Mouse (Mus musculus): ENCODE data around the gene Myo3a. TPM values are rescaled to one million over a fixed set of nuclear protein-coding genes. Genes with fewer than 3 reads are reported as not detected.
"Not testable (repeated sequence)": the region's sequence is repeated elsewhere in the genome, so short reads cannot be mapped to it uniquely, and the experiment has no call there.

Myo3a gene
- total RNA-seq (2021), result 1 to 10 TPM in 1 of 2 experiments, under 1 TPM in 1; 0.61 to 1.6 TPM

DNA sequence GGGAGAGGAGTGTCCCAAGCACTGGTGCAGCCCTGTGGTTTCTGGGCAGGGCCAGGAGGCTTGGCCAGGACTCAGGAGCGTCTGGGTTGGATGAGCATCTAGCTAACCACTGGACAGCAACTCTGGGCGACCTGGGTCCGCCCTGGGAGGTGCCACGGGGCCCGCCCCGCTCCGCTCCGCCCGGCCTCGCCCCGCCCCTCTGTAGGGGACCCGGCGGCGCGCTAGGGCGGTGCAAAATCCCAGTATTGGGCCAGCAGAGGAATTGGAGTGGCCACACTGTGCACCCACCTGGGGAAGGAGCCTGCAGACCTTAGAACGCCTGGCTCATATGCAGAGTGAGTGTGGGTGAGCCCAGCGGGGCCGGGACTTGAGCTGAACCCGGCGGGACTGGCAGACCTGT, at the start of gene Myo3a:
TSS of gene Myo3a (plus strand) at position 196 of the 400 bp plus-strand sequence.
- intact Hi-C loops (cut with DNase I), result no loop called here
- no peak for DNase-seq (ENCODE audit: low spot score in 2 of 2)

DNA sequence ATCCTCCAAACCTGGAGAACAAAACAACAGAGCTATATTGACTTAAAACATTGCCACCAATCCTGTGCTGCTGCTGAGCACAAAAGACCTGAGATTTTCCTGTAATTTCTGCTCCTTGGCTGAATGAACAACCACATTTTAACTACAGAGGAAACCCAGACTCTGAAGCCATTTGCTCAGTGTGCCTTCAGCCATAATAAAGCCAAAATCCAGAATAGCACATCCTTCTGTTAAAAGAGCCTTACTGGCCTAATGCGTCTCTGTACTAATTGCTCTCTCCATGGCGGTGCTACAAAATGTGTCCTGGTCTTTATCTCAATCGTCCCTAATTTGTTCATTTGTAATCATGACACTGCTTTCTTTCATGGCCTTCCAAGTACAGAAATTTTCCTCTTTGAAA, 23.2 kb downstream of the Myo3a start:
- DNase-seq (ENCODE audit: low spot score in 2 of 2), result no peak
- intact Hi-C loops (cut with DNase I), result no loop called here

GRCm38 (mm10) chr2:22251045-22251444, 23.7 kb downstream of the Myo3a start:
- intact Hi-C loops (cut with DNase I), result no loop called here
- DNase-seq (ENCODE audit: low spot score in 2 of 2), result no peak

DNA sequence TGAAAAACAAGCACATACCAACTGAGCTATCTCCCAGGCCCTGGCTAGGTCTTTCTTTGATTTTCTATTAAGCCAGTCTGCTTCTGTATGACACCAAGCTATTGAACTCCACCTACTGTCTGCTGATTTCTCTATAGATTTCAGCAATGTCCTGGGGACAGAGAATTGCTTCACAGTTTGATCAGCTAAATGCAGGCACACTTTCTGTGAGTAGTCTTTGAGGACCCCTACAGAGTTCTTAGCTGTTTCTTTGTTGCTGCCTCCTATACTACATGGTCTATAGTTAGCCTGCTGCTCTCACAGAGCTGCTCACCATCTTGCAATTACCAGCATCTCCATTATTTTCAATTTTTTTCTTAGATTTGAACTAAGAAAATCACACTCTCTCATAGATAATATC, 28.3 kb downstream of the Myo3a start:
- no peak for DNase-seq (ENCODE audit: low spot score in 2 of 2)
- intact Hi-C loops (cut with DNase I), result no loop called here

- no peak for DNase-seq (ENCODE audit: low spot score in 2 of 2)
- intact Hi-C loops (cut with DNase I), result no loop called here
These were observed 44.3 kb downstream of the Myo3a start for GRCm38 (mm10) chr2:22271555-22271954.

DNA sequence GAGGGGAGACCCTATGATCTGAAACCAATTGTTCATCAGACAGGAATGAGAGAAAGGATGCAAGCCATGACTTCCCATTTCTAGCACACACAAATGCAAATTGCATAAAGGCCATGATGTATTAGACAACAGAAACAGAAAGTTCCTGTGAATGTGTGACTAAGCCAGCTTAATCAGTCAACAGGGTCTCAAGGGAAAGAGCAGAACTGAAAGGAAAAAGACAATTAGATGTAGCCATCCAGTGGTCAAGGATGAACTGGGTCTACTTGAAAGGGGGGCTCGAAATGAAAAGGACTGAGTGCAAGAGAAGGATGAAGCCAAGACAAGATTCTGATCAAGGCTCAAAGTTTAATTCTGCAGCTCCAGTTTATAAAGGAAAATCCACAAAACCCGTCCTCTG, 58.1 kb downstream of the Myo3a start:
- no peak for DNase-seq (ENCODE audit: low spot score in 2 of 2)
- intact Hi-C loops (cut with DNase I), result no loop called here

DNA sequence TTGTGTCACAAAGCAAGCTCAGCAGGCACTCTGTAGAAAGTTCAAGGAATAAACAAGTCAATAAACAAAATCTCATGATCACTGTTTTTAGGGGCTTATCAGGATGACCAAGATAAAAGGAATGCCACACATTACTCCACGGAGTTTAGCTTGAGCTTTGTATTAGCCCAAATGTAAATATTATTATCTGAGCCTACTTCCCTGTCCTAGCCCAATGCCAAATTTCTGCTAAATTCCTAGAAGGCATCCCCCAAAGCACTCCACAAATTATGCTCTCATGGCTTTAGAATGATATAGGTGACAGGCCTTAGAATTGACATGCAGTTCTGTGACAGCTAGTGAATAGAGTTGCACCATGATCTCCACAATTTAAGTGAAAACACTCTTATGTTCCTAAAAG, 58.5 kb downstream of the Myo3a start:
- DNase-seq (ENCODE audit: low spot score in 2 of 2), result no peak
- intact Hi-C loops (cut with DNase I), result no loop called here

DNA sequence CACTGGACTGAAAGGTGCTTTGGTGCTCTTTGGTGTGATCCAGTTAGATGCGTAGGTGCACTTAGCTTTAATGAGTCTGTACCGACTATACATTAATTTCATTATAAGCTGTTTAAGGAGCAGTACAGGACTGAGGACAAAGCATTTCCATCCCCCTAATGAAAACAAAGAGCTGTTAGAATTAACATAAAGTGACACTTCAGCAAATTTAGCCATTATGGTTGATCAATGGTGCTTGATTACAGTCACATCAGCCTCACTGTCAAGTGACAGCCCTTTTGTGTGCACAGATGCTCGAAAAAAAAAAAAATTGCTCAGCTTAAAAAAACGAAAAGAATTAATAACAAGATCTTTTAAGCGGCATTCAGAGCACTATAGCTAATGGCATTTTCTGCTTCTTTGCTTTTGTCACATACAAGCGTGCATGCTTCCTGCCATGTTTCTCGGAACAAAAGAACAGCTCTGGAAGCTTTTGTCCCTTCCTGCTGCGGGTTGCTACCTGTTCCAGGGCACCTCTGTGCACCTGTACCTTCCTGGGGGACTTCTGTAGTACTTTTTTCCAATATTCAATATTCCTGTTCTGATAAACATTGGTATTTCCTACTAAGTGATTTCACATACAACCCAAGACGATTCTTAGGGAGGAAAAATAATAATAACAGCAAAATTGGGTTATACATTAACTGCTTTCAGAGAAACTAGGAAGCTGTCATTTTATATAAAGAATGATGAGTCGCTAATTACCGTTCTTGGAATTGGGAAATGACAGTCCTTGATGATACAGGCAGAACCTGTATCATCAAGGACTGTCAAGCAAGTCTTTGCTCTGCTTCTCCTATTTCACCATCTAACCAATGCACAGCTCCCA, 66.5 kb downstream of the Myo3a start:
- intact Hi-C loops (cut with DNase I), result no loop called here

DNA sequence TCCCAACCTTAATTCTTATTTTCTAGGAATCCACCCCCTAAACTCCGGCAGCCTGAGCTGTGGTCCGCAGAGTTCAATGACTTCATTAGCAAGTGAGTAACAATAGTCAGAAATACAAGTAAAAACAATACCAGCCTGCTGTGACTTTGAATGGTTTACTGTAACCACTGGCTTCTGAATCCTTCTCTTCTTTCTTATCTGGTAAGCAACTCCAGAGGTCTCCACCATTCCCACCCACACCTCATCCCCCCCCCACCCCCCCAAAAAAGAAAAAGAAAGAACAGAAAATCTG, 67.1 kb downstream of the Myo3a start:
- no peak for DNase-seq (ENCODE audit: low spot score in 2 of 2)
- intact Hi-C loops (cut with DNase I), result no loop called here

More for the DNA sequence above, 66.5 kb downstream of the Myo3a start:
- no peak for DNase-seq (ENCODE audit: low spot score in 2 of 2)

DNA sequence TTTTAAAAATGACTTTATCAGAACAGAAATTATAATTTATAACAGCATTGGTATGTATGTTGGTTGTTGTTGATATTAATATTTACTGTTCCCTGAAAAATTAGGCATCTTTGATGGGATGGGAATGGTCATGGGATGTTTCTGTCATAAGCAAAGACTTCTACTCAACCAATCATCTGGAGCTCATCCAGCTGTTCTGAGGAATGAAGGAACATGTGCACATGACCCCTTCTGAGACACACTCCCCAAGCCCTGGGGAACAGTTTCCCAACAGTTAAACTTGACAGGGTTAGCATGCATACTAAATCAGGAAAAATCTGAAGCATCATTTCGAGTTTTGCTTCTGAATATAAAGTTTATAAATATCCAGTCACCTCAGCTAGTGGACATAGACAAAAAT, 70.6 kb downstream of the Myo3a start:
- intact Hi-C loops (cut with DNase I), result no loop called here
- DNase-seq (ENCODE audit: low spot score in 2 of 2), result no peak

DNA sequence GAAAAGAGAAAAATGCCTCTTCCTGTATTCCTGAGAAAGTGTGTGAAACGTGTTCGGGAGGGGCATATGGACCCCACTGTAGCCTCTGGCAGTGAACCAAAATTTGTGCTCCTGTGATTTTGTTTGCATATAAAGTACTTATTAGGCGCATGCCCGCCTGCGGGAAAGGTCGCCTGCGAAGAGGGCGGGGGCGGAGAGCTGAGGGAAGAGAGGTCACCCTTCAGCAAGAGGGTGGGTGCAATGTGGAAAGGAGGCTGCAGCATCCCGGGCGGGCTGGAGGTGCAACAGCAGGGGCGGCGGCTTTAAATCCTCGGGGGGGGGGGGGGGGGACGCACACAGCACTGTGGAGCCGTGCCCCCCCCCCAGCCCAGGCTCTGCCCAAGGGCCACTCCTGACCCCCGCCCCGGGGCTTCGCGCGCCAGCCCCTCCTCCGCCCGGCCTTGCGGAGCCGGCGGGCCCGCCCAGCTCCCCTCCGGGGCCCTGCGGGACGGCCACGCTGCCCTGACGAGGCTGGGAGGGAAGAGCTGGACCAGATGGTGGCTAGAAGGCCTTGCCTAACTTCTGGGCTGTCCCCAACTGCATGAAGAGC, 111.1 kb downstream of the Myo3a start:
- intact Hi-C loops (cut with DNase I), result no loop called here
- no peak for DNase-seq (ENCODE audit: low spot score in 2 of 2)

DNA sequence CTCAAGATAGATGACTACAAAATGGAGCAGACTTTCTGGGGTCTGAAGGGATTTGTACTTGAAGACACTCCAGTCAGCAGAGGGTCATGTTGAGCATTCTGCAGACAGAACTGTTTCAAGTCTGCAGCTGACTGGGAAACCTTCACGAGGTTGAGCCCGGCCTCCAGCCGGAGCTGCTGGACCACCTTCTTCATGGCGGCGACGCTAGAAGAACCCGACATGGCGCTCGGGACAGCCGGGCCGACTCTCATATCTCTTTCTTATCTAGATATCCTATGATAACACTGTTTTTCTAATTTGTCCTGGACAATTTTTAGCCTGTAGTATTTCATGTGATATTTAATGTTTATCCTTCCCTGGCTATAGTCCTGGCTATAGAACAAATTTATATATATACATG, 183.2 kb downstream of the Myo3a start:
- intact Hi-C loops (cut with DNase I); DNase-seq (ENCODE audit: low spot score in 2 of 2): not testable (repeated sequence)

DNA sequence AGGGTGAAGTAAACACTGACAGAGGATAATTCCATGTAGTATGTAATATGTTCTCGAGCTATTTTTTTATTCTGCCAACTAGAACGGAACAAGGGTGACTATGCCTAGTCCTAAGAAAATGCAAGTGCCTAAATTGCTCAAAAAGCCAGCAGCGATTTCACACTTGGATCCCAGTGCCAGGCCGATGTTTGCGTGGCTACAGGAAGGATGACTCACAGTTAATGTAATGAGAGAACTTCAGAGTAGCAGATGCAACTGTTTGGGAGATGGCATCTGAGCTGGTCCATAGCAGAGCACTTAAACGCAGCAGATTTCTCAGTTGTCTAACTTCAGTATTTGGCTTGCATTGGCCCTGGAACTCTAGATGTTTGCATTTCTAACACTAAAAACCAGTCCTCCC, 321.1 kb downstream of the Myo3a start:
- DNase-seq (ENCODE audit: low spot score in 2 of 2), result no peak
- intact Hi-C loops (cut with DNase I), result no loop called here

DNA sequence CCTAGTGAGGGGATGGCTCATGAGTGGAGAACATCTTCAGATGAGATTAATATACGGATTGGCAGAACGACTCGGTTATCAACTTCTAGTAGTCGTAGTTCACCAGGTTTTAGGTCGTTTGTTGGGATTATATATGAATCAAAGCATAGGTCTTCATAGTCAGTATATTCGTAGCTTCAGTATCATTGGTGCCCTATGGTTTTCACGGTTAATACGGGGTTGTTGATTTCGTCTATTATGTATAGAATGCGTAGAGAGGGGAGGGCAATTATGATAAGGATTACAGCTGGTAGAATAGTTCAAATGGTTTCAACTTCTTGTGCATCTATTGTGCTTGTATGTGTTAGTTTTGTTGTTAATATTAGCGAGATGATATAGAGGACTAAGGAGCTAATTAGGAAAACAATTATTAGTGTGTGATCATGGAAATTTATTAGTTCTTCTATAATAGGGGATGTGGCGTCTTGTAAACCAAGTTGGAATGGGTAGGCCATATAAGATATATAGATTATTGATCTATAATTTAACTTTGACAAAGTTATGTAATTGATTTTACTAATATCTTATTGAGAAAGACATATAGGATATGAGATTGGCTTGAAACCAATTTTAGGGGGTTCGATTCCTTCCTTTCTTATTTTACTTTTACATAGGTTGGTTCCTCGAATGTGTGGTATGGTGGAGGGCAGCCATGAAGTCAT, 360.3 kb downstream of the Myo3a start:
- DNase-seq (ENCODE audit: low spot score in 2 of 2); intact Hi-C loops (cut with DNase I): not testable (repeated sequence)

- intact Hi-C loops (cut with DNase I), result not testable (repeated sequence)
These were observed 360.9 kb downstream of the Myo3a start for GRCm38 (mm10) chr2:22588170-22588541.

DNA sequence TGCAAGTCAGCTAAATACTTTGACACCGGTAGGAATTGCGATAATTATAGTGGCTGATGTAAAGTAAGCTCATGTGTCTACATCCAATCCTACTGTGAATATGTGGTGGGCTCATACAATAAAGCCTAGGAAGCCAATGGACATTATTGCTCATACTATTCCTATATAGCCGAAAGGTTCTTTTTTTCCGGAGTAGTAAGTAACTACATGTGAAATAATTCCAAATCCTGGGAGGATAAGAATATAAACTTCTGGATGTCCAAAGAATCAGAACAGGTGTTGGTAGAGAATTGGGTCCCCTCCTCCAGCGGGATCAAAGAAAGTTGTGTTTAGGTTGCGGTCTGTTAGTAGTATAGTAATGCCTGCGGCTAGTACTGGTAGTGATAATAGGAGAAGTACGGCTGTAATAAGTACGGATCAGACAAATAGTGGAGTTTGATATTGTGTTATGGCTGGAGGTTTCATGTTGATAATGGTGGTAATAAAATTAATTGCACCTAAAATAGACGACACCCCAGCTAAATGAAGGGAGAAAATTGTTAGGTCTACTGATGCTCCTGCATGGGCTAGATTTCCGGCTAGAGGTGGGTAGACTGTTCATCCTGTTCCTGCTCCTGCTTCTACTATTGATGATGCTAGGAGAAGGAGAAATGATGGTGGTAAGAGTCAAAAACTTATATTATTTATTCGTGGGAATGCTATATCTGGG, 361.5 kb downstream of the Myo3a start:
- intact Hi-C loops (cut with DNase I); DNase-seq (ENCODE audit: low spot score in 2 of 2): not testable (repeated sequence)

More at GRCm38 (mm10) chr2:22588170-22588541, 360.9 kb downstream of the Myo3a start:
- DNase-seq (ENCODE audit: low spot score in 2 of 2), result not testable (repeated sequence)

DNA sequence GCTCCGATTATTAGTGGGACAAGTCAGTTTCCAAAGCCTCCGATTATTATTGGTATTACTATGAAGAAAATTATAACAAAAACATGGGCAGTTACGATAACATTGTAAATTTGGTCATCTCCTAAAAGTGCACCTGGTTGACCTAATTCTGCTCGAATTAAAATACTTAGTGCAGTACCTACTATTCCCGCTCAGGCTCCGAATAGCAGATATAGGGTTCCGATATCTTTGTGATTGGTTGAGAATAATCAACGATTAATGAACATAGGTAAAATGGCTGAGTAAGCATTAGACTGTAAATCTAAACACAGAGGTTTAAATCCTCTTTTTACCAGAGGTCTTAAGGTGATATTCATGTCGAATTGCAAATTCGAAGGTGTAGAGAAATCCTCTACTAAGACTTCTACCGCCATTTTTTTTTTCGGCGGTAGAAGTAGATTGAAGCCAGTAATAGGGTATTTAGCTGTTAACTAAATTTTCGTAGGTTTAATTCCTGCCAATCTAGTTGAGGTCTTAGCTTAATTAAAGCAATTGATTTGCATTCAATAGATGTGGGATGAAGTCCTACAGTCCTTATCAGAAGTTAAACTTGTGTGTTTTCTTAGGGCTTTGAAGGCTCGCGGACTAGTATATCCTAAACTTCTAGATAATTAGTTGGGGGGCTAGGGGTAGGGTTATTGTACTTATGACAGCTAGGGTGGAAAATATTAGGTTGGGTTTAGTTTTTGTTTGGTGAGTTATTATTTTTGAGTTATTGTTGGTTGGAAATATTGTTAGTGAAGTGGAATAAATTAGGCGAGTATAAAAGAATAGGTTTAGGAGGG, 362.3 kb downstream of the Myo3a start:
- DNase-seq (ENCODE audit: low spot score in 2 of 2); intact Hi-C loops (cut with DNase I): not testable (repeated sequence)

DNA sequence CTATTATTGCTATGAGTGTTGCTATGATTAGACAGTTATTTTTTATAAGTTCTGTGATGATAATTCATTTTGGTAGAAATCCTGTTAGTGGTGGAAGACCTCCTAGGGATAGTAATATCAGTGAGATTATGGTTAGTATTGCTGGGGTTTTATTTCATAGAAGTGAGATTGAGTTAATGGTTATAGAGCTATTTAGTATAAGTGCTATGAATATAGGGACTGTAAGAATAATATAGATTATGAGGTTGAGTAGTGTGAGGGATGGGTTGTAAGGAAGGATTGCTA, 362.8 kb downstream of the Myo3a start:
- intact Hi-C loops (cut with DNase I), result no loop called here

DNA sequence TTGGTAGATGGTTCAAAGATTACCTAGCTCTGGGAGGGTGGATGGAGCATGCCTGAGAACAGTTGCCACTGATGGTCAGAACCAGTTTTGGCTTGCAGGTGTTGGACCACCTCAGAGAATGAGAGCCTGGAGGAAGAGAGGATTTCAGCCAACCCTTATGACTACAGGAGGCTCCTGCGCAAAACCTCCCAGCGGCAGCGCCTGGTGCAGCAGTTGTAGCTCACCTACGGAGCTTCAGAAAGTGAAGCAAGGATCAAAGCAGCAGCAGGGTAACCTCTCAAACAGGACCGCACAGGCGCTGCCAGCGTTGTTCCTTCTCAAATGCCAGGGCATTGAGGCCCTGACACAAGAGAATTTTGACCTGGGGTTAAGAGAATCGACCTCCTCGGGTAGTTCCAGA, 390.6 kb downstream of the Myo3a start:
- DNase-seq (ENCODE audit: low spot score in 2 of 2), result no peak
- intact Hi-C loops (cut with DNase I), result no loop called here

More for the DNA sequence above, 362.8 kb downstream of the Myo3a start:
- no peak for DNase-seq (ENCODE audit: low spot score in 2 of 2)

- DNase-seq (ENCODE audit: low spot score in 2 of 2), result no peak
- intact Hi-C loops (cut with DNase I), result no loop called here
These were observed 392.1 kb downstream of the Myo3a start for GRCm38 (mm10) chr2:22619416-22619815.
